Mouse (Mus musculus) B cell, adult 62 days (primary cell): ENCODE data around the gene Luc7l3. TPM values are rescaled to one million over a fixed set of nuclear protein-coding genes. Genes with fewer than 3 reads are reported as not detected.

ENCODE experiments used
- total RNA-seq: library from RNA; stranded (reverse); gene quantifications from 4 replicates; pipeline ENCODE4 v1.2.4, GENCODE M21; 2023

The Luc7l3 gene
- total RNA-seq = 119 to 127 TPM (median 123 TPM) in 4 replicates

DNA sequence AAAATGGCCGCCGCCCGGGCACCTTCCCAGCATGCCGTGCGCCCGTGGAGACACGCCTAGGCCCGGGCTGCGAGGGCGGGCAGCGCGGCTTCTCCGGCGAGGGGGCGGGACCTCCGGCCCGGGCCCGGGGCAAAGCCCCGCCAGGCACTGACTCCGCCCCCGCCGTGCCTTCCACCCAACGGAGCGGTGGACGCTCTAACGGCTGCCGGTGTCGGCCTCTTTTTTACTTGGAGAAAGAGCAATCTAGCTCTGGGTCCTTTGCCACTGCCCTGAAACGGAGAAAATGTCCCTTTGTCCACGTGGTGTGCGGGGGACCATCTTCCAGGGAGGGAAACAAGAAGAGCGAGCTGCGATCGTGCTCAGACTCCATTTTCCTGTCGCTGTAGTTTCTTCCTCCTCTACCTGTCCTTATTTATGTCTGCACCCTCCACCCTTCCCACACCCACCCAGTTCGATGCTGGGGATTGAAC lies at the start of gene Luc7l3:
Gene Luc7l3, minus strand, starts transcription at position 58 of the 470 bp plus-strand sequence.

DNA sequence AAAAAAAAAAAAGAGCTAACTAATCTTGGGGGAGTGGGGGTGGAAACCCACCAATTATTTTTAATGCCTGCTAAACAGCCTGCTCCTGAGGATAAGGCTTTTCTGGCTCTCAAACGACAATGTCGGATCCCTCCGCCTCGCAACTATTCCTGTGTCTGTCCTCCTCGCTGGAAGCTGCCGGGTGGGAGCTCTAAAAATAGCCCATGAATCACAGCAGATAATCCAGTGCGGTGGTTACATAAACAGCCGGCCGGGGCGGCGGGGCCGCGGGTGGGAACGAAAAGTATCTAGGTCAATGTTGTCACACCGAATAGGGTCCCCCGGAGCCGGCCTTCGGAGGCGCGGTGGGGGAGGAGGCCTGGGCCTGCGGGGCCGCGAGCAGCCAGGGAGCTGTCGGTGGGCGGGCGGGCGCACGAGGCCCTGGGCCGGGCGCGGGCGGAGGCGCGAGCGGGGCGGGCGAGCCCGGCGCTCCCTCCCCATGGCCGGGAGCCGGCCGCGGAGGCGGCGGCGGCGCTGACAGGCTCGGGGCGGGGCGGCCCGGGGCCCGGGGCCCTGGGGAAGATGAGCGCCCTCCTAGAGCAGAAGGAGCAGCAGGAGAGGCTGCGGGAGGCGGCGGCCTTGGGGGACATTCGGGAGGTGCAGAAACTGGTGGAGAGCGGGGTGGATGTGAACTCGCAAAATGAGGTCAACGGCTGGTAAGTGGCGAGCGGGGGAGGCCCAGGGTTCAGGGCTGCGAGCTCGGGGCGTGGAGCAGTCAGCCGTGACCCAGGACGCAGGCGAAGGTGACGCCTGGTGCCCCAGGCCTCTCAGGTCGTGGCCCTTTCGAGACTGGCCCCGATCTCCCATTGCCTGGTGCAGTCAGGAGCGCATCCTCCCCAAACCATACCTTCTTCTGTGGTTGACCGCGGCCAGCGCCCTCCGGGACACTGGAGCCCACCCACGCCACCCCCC lies 6.2 kb upstream of the Luc7l3 start, which contains the start of gene Ankrd40:
Gene Ankrd40, plus strand, starts transcription at position 309 of the 951 bp plus-strand sequence.

DNA sequence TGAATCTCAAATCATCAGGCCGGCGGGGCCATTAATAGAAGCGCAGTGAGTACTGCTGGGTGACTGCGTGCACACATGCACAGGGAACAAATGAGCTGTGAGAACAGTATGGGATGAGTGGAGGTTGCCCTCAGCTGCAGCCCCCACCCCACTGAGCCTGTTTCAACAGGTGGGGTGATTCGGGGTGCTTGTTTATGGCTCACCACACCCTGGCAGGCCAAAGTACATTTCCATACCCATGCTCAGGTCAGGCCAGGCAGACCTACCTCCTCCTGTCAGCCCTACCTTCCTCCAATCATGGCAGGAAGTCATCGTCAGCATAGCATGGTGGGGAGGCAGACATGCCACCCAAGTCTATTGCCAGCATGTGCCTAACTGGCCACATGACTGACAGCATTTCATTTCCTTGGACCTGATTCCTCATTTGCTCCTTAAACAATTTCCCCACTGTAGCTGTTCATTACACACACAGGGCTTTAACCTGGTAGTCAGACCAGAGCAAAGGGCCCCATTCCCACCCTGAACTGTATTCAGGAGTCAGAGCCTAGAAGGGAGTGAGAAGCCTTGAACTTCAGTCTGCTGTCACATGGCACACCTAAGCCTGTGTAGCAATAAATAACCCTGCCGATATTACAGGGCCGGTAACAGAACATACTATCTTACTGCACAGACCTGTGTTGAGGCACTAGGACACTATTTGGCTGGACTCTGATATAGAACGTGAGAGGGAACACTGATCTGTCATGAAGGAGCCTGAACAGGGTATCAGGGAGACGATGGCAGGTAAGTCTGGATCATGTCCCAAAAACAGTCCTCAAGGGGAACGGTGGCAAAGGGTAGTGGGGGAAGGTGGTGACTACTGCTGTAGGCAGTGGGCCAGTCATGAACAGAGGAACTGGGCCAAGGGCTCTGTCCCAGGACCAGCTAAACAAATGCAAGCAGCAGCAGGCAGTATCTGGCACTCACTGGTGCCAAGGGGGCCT lies 40.3 kb downstream of the Luc7l3 start, which contains the start of gene Gm21885:
Gene Gm21885, plus strand, starts transcription at position 675 of the 983 bp plus-strand sequence.

DNA sequence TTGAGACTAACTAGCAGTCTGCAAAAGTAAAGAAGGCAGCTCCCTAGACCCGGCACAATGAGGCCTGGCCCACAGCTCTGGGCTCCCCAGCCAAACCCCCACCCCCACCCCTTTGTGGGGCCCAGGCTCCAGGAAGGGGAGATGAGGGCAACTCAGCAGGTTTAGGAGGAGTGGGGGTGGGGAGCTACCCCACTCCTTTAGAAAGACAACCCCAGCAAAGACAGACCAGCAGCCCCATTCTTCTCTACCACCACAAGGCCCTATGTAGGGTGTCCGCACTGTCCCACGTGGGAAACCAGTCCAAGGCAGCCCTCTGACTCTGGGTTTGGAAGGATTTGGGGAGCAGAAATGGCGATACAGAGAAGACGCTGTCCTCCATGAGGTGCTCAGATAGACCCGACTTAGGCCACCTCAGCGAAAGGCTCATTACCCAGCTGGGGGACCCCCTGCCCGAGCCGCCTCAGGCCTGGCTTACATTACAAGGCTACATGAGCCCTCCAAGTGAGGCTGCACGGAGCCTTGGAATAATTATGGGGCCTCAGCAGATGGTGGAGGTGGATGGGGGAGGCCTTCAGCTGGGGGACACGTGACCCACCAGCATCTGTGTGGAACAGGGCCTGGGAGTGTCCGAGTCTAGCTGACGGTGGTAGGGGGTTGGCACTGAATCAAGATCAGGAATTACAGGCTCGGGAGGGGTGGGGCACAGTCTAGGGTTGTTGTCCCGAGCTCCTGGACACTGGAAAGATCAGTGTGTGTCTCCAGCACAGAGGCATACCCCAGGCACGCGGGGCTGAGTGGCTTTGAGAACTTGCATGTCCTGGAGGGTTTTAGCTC lies 75.6 kb downstream of the Luc7l3 start, which contains the start of gene Wfikkn2:
Gene Wfikkn2, minus strand, starts transcription at position 51 of the 834 bp plus-strand sequence.

Other genes with a start within 250 kb of the Luc7l3 start
- gene Tob1, start 110.5 kb downstream of the Luc7l3 start, total RNA-seq = 33.6 to 39.7 TPM (median 36.1 TPM) in 4 replicates
- gene Wfikkn2, start 76.0 kb downstream of the Luc7l3 start, total RNA-seq = not detected in 4 replicates
- gene Gm21885, start 40.1 kb downstream of the Luc7l3 start, total RNA-seq = not detected in 4 replicates
- gene Ankrd40, start 6.0 kb upstream of the Luc7l3 start, total RNA-seq = 57.4 to 62.7 TPM (median 59.3 TPM) in 4 replicates
- gene Abcc3, start 71.0 kb upstream of the Luc7l3 start, total RNA-seq = 1.1 to 1.9 TPM (median 1.4 TPM) in 4 replicates
- 0.21 TPM in 1 of 4 replicates, not detected in the others for gene Cacna1g, start 152.2 kb upstream of the Luc7l3 start, total RNA-seq
- not detected in 4 replicates for gene Spata20, start 164.2 kb upstream of the Luc7l3 start, total RNA-seq
- not detected in 4 replicates for gene Epn3, start 178.0 kb upstream of the Luc7l3 start, total RNA-seq
- 0.27 to 1.3 TPM (median 0.58 TPM) in 3 of 4 replicates, not detected in the other for gene Mycbpap, start 199.8 kb upstream of the Luc7l3 start, total RNA-seq
- 6.4 to 10.8 TPM (median 9.0 TPM) in 4 replicates for gene Rsad1, start 227.3 kb upstream of the Luc7l3 start, total RNA-seq
- gene Chad, start 243.1 kb upstream of the Luc7l3 start, total RNA-seq = not detected in 4 replicates